Mouse (Mus musculus): ENCODE data around the gene Cpt1b. TPM values are rescaled to one million over a fixed set of nuclear protein-coding genes. Genes with fewer than 3 reads are reported as not detected.

Gene Cpt1b
- polyA plus RNA-seq, 1 experiment from 2014 or later, result 0.51 TPM

DNA sequence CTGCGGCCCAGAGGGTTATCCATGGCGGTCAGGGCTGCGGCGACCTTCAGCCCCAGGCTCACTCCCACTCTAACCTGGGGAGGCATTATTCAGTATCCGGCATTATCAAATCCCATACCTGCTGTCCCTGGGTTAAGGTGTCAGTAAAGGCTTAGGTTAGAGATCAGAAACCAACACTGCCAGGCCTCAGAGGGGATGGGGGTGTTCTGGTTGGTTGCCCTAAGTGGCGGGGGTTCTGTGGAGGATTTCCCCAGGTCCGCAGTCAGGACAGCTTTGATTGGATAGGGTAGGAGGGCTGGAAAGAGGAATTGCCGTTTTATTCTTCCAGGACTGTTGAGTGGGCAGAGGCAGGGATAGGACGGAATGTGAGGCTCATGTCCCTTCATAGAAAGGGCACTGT is 51.3 kb downstream of the Cpt1b start:
- DNase-seq (ENCODE audit: low spot score) (no peak), ATAC-seq (ENCODE audit: low FRiP score, low TSS enrichment) (no peak)
- H3K27me3 ChIP-seq (ENCODE audit: control insufficient read depth, insufficient read depth, low read length), result peaks cover 7% of the 10 kb centered on the region
- peaks cover 4% of the 10 kb centered on the region; the same call in 1 of the 2 replicates for H3K4me1 ChIP-seq (replicated peaks; ENCODE audit: control insufficient read depth, insufficient read depth)
- peak overlapping the region; percentile 66 for H3K9ac ChIP-seq (ENCODE audit: low read length)
- WGBS, result 51% methylated on average over 9 of the region's 9 CpGs
- H3K4me2 ChIP-seq (replicated peaks; ENCODE audit: low read depth), result peak overlapping the region; percentile 90
- peaks cover 17% of the 10 kb centered on the region for H3K36me3 ChIP-seq (ENCODE audit: control insufficient read depth, insufficient read depth, low read length)
- H3K4me3 ChIP-seq (ENCODE audit: low read depth, low read length), result peak overlapping the region; percentile 58
- no peak for TF ChIP-seq CTCF (IDR thresholded peaks at IDR 0.05; ENCODE audit: low read depth)
- TF ChIP-seq EP300 (optimal IDR thresholded peaks at IDR 0.05), result no peak
- no peaks in the 10 kb centered on the region for H3K9me3 ChIP-seq (ENCODE audit: control insufficient read depth, low read length)
- peak overlapping the region; percentile 87; the same call in 1 of the 2 replicates for H3K27ac ChIP-seq (replicated peaks)

- DNase-seq (ENCODE audit: low spot score) (peak; percentile 95), ATAC-seq (ENCODE audit: low FRiP score, low TSS enrichment) (peak; percentile 79)
- Histone ChIP-seq H3K27ac (replicated peaks) (peak within 1 kb of the TSS; percentile 87), H3K9me3 (ENCODE audit: control insufficient read depth, low read length) (no peaks in the 10 kb centered on the region), H3K9ac (ENCODE audit: low read length) (peak within 1 kb of the TSS; percentile 66), H3K4me3 (ENCODE audit: low read depth, low read length) (peak within 1 kb of the TSS; percentile 58), H3K4me1 (replicated peaks; ENCODE audit: control insufficient read depth, insufficient read depth) (peaks cover 2% of the 10 kb centered on the region; the same call in 1 of the 2 replicates), H3K36me3 (ENCODE audit: control insufficient read depth, insufficient read depth, low read length) (peaks cover 20% of the 10 kb centered on the region), H3K27me3 (ENCODE audit: control insufficient read depth, insufficient read depth, low read length) (peaks cover 5% of the 10 kb centered on the region), H3K4me2 (replicated peaks; ENCODE audit: low read depth) (peak within 1 kb of the TSS; percentile 90)
- TF ChIP-seq CTCF (IDR thresholded peaks at IDR 0.05; ENCODE audit: low read depth), result peak; percentile 86
- no peak for TF ChIP-seq EP300 (optimal IDR thresholded peaks at IDR 0.05)
- WGBS, result under 1% methylated on average over 42 of the region's 42 CpGs
Measured at GRCm38 (mm10) chr15:89373762-89374248, 51.9 kb downstream of the Cpt1b start, which contains the start of gene Sco2. Gene Sco2, minus strand, starts transcription at chr15:89373846.

GRCm38 (mm10) chr15:89373027-89373761 is 52.5 kb downstream of the Cpt1b start:
- TF ChIP-seq CTCF (IDR thresholded peaks at IDR 0.05; ENCODE audit: low read depth) (peak; percentile 74), EP300 (optimal IDR thresholded peaks at IDR 0.05) (no peak)
- peaks cover 26% of the 10 kb centered on the region for H3K36me3 ChIP-seq (ENCODE audit: control insufficient read depth, insufficient read depth, low read length)
- H3K9ac ChIP-seq (ENCODE audit: low read length), result peak overlapping the region; percentile 66
- DNase-seq (ENCODE audit: low spot score), result peak; percentile 88
- H3K9me3 ChIP-seq (ENCODE audit: control insufficient read depth, low read length), result no peaks in the 10 kb centered on the region
- H3K27me3 ChIP-seq (ENCODE audit: control insufficient read depth, insufficient read depth, low read length), result peaks cover 4% of the 10 kb centered on the region
- H3K4me2 ChIP-seq (replicated peaks; ENCODE audit: low read depth), result peak overlapping the region; percentile 90
- peaks cover 2% of the 10 kb centered on the region; the same call in 1 of the 2 replicates for H3K4me1 ChIP-seq (replicated peaks; ENCODE audit: control insufficient read depth, insufficient read depth)
- H3K27ac ChIP-seq (replicated peaks), result peak overlapping the region; percentile 87
- peak overlapping the region; percentile 58 for H3K4me3 ChIP-seq (ENCODE audit: low read depth, low read length)
- peak; percentile 83 for ATAC-seq (ENCODE audit: low FRiP score, low TSS enrichment)
- under 1% methylated on average over 35 of the region's 35 CpGs for WGBS

- no peak overlapping the region for H3K4me3 ChIP-seq (ENCODE audit: low read depth, low read length)
- no peak for ATAC-seq (ENCODE audit: low FRiP score, low TSS enrichment)
Measured at GRCm38 (mm10) chr15:89372536-89372935, 53.1 kb downstream of the Cpt1b start.

GRCm38 (mm10) chr15:89372068-89372467 is 53.6 kb downstream of the Cpt1b start:
- no peak overlapping the region for H3K27ac ChIP-seq (replicated peaks)
- TF ChIP-seq CTCF (IDR thresholded peaks at IDR 0.05; ENCODE audit: low read depth) (no peak), EP300 (optimal IDR thresholded peaks at IDR 0.05) (no peak)
- peaks cover 2% of the 10 kb centered on the region; the same call in 1 of the 2 replicates for H3K4me1 ChIP-seq (replicated peaks; ENCODE audit: control insufficient read depth, insufficient read depth)
- no peaks in the 10 kb centered on the region for H3K9me3 ChIP-seq (ENCODE audit: control insufficient read depth, low read length)
- DNase-seq (ENCODE audit: low spot score) (no peak), ATAC-seq (ENCODE audit: low FRiP score, low TSS enrichment) (no peak)
- H3K9ac ChIP-seq (ENCODE audit: low read length), result no peak overlapping the region
- 84% methylated on average over 13 of the region's 13 CpGs for WGBS
- H3K27me3 ChIP-seq (ENCODE audit: control insufficient read depth, insufficient read depth, low read length), result no peaks in the 10 kb centered on the region
- peaks cover 30% of the 10 kb centered on the region for H3K36me3 ChIP-seq (ENCODE audit: control insufficient read depth, insufficient read depth, low read length)
- no peak overlapping the region for H3K4me3 ChIP-seq (ENCODE audit: low read depth, low read length)
- no peak overlapping the region for H3K4me2 ChIP-seq (replicated peaks; ENCODE audit: low read depth)

More at GRCm38 (mm10) chr15:89372536-89372935, 53.1 kb downstream of the Cpt1b start:
- no peaks in the 10 kb centered on the region for H3K27me3 ChIP-seq (ENCODE audit: control insufficient read depth, insufficient read depth, low read length)
- WGBS, result 79% methylated on average over 7 of the region's 7 CpGs
- H3K27ac ChIP-seq (replicated peaks), result no peak overlapping the region
- H3K9me3 ChIP-seq (ENCODE audit: control insufficient read depth, low read length), result no peaks in the 10 kb centered on the region
- TF ChIP-seq CTCF (IDR thresholded peaks at IDR 0.05; ENCODE audit: low read depth) (no peak), EP300 (optimal IDR thresholded peaks at IDR 0.05) (no peak)
- H3K9ac ChIP-seq (ENCODE audit: low read length), result no peak overlapping the region
- H3K36me3 ChIP-seq (ENCODE audit: control insufficient read depth, insufficient read depth, low read length), result peaks cover 28% of the 10 kb centered on the region
- peaks cover 2% of the 10 kb centered on the region; the same call in 1 of the 2 replicates for H3K4me1 ChIP-seq (replicated peaks; ENCODE audit: control insufficient read depth, insufficient read depth)
- peak overlapping the region; percentile 90; the same call in 1 of the 2 replicates for H3K4me2 ChIP-seq (replicated peaks; ENCODE audit: low read depth)
- no peak for DNase-seq (ENCODE audit: low spot score)

Other genes with a start within 250 kb of the Cpt1b start
- gene Plxnb2, start 245.1 kb downstream of the Cpt1b start, polyA plus RNA-seq (2015; fragmentation: Nextera tagmentation; extraction: Ambion mirVana), result 75.2 and 85.9 TPM in 2 replicates
- gene Dennd6b, start 229.4 kb downstream of the Cpt1b start, polyA plus RNA-seq (2015; fragmentation: Nextera tagmentation; extraction: Ambion mirVana), result 4.1 and 5.3 TPM in 2 replicates
- 16.2 and 17.2 TPM in 2 replicates for gene Ppp6r2, start 214.3 kb downstream of the Cpt1b start, polyA plus RNA-seq (2015; fragmentation: Nextera tagmentation; extraction: Ambion mirVana)
- gene Sbf1, start 110.6 kb downstream of the Cpt1b start, polyA plus RNA-seq (2015; fragmentation: Nextera tagmentation; extraction: Ambion mirVana), result 27.6 and 31.9 TPM in 2 replicates
- 0.44 and 0.47 TPM in 2 replicates for gene Adm2, start 103.1 kb downstream of the Cpt1b start, polyA plus RNA-seq (2015; fragmentation: Nextera tagmentation; extraction: Ambion mirVana)
- 0.17 TPM in 1 of 2 replicates, not detected in the other for gene Miox, start 91.5 kb downstream of the Cpt1b start, polyA plus RNA-seq (2015; fragmentation: Nextera tagmentation; extraction: Ambion mirVana)
- 24.3 and 24.4 TPM in 2 replicates for gene Lmf2, start 70.2 kb downstream of the Cpt1b start, polyA plus RNA-seq (2015; fragmentation: Nextera tagmentation; extraction: Ambion mirVana)
- 69.4 and 72.8 TPM in 2 replicates for gene Ncaph2, start 70.1 kb downstream of the Cpt1b start, polyA plus RNA-seq (2015; fragmentation: Nextera tagmentation; extraction: Ambion mirVana)
- 6.3 and 7.4 TPM in 2 replicates for gene Sco2, start 52.0 kb downstream of the Cpt1b start, polyA plus RNA-seq (2015; fragmentation: Nextera tagmentation; extraction: Ambion mirVana)
- 1.4 and 1.6 TPM in 2 replicates for gene Tymp, start 48.8 kb downstream of the Cpt1b start, polyA plus RNA-seq (2015; fragmentation: Nextera tagmentation; extraction: Ambion mirVana)
- gene Odf3b, start 46.6 kb downstream of the Cpt1b start, polyA plus RNA-seq (2015; fragmentation: Nextera tagmentation; extraction: Ambion mirVana), result 0.56 and 0.80 TPM in 2 replicates
- 0.02 TPM in 1 of 2 replicates, not detected in the other for gene Klhdc7b, start 40.9 kb downstream of the Cpt1b start, polyA plus RNA-seq (2015; fragmentation: Nextera tagmentation; extraction: Ambion mirVana)
- 0.25 TPM in 1 of 2 replicates, not detected in the other for gene Syce3, start 15.4 kb downstream of the Cpt1b start, polyA plus RNA-seq (2015; fragmentation: Nextera tagmentation; extraction: Ambion mirVana)
- gene C730034F03Rik, start 3.7 kb upstream of the Cpt1b start, polyA plus RNA-seq (2015; fragmentation: Nextera tagmentation; extraction: Ambion mirVana), result 1.3 and 1.6 TPM in 2 replicates
- not detected in 2 replicates for gene Gm44502, start 3.8 kb upstream of the Cpt1b start, polyA plus RNA-seq (2015; fragmentation: Nextera tagmentation; extraction: Ambion mirVana)
- gene Chkb, start 4.0 kb upstream of the Cpt1b start, polyA plus RNA-seq (2015; fragmentation: Nextera tagmentation; extraction: Ambion mirVana), result 46.8 and 47.9 TPM in 2 replicates
- gene Mapk8ip2, start 28.1 kb upstream of the Cpt1b start, polyA plus RNA-seq (2015; fragmentation: Nextera tagmentation; extraction: Ambion mirVana), result 1.6 and 1.9 TPM in 2 replicates
- gene Arsa, start 51.6 kb upstream of the Cpt1b start, polyA plus RNA-seq (2015; fragmentation: Nextera tagmentation; extraction: Ambion mirVana), result 10.3 and 11.1 TPM in 2 replicates
- 0.35 and 0.40 TPM in 2 replicates for gene Shank3, start 73.8 kb upstream of the Cpt1b start, polyA plus RNA-seq (2015; fragmentation: Nextera tagmentation; extraction: Ambion mirVana)
- 0.08 TPM in 1 of 2 replicates, not detected in the other for gene Acr, start 142.5 kb upstream of the Cpt1b start, polyA plus RNA-seq (2015; fragmentation: Nextera tagmentation; extraction: Ambion mirVana)
- gene Rabl2, start 166.1 kb upstream of the Cpt1b start, polyA plus RNA-seq (2015; fragmentation: Nextera tagmentation; extraction: Ambion mirVana), result 13.4 and 14.2 TPM in 2 replicates

All from stomach, postnatal 0 days (tissue).